Mouse (Mus musculus): Measurements from ENCODE around the gene Golga4. TPM values are rescaled to one million over a fixed set of nuclear protein-coding genes. Genes with fewer than 3 reads are reported as not detected.
A peak's percentile ranks its signal among the peaks of the same experiment; 100 is the strongest.

Golga4 gene
- total RNA-seq, 2 experiments from 2014 or later: 84.8 to 94.6 TPM

- DNase-seq (ENCODE audit: low spot score in 2 of 2): no peak
- no peak overlapping the region for H3K4me3 ChIP-seq
- no peak for TF ChIP-seq CTCF (conservative IDR thresholded peaks at IDR 0.05)
- H3K27ac ChIP-seq: no peak overlapping the region
Measured at GRCm38 (mm10) chr9:118479508-118480291, 26.4 kb upstream of the Golga4 start.

GRCm38 (mm10) chr9:118480292-118480690 lies 25.8 kb upstream of the Golga4 start:
- no peak for TF ChIP-seq CTCF (conservative IDR thresholded peaks at IDR 0.05)
- H3K27ac ChIP-seq: no peak overlapping the region
- H3K4me3 ChIP-seq: no peak overlapping the region
- DNase-seq (ENCODE audit: low spot score in 2 of 2): no peak

- no peak for TF ChIP-seq CTCF (conservative IDR thresholded peaks at IDR 0.05)
- no peak overlapping the region for H3K4me3 ChIP-seq
- H3K27ac ChIP-seq: no peak overlapping the region
- DNase-seq (ENCODE audit: low spot score in 2 of 2): no peak
Measured at GRCm38 (mm10) chr9:118482210-118482609, 23.9 kb upstream of the Golga4 start.

GRCm38 (mm10) chr9:118486361-118487095 lies 19.5 kb upstream of the Golga4 start:
- Histone ChIP-seq H3K4me3 (no peak overlapping the region), H3K27ac (no peak overlapping the region)
- TF ChIP-seq CTCF (conservative IDR thresholded peaks at IDR 0.05): no peak
- DNase-seq (ENCODE audit: low spot score in 2 of 2): no peak

GRCm38 (mm10) chr9:118487096-118487395 lies 19.0 kb upstream of the Golga4 start:
- no peak overlapping the region for H3K4me3 ChIP-seq
- no peak overlapping the region for H3K27ac ChIP-seq
- no peak for TF ChIP-seq CTCF (conservative IDR thresholded peaks at IDR 0.05)
- DNase-seq (ENCODE audit: low spot score in 2 of 2): no peak

- H3K27ac ChIP-seq: no peak overlapping the region
- TF ChIP-seq CTCF (conservative IDR thresholded peaks at IDR 0.05): no peak
- peak overlapping the region; percentile 42 for H3K4me3 ChIP-seq
- DNase-seq (ENCODE audit: low spot score in 2 of 2): no peak
Measured at GRCm38 (mm10) chr9:118487636-118488035, 18.4 kb upstream of the Golga4 start.

- DNase-seq (ENCODE audit: low spot score in 2 of 2): no peak
- Histone ChIP-seq H3K27ac (no peak overlapping the region), H3K4me3 (peak overlapping the region; percentile 42)
- peak; percentile 67 for TF ChIP-seq CTCF (conservative IDR thresholded peaks at IDR 0.05)
Measured at GRCm38 (mm10) chr9:118488138-118488895, 17.8 kb upstream of the Golga4 start.

- DNase-seq (ENCODE audit: low spot score in 2 of 2): no peak
- H3K27ac ChIP-seq: no peak overlapping the region
- no peak for TF ChIP-seq CTCF (conservative IDR thresholded peaks at IDR 0.05)
- peak overlapping the region; percentile 22; the same call in 1 of the 2 replicates for H3K4me3 ChIP-seq
Measured at GRCm38 (mm10) chr9:118488896-118489578, 17.0 kb upstream of the Golga4 start.

GRCm38 (mm10) chr9:118489579-118490019 lies 16.5 kb upstream of the Golga4 start:
- peak overlapping the region; percentile 22; the same call in 1 of the 2 replicates for H3K4me3 ChIP-seq
- DNase-seq (ENCODE audit: low spot score in 2 of 2): peak; percentile 62 to 75

GRCm38 (mm10) chr9:118491195-118491594 lies 14.9 kb upstream of the Golga4 start:
- Histone ChIP-seq H3K4me3 (no peak overlapping the region), H3K27ac (no peak overlapping the region)
- no peak for DNase-seq (ENCODE audit: low spot score in 2 of 2)
- no peak for TF ChIP-seq CTCF (conservative IDR thresholded peaks at IDR 0.05)

More at GRCm38 (mm10) chr9:118489579-118490019, 16.5 kb upstream of the Golga4 start:
- H3K27ac ChIP-seq: no peak overlapping the region
- TF ChIP-seq CTCF (conservative IDR thresholded peaks at IDR 0.05): peak; percentile 96

GRCm38 (mm10) chr9:118492932-118493698 lies 13.0 kb upstream of the Golga4 start:
- DNase-seq (ENCODE audit: low spot score in 2 of 2): no peak
- no peak overlapping the region for H3K4me3 ChIP-seq
- no peak for TF ChIP-seq CTCF (conservative IDR thresholded peaks at IDR 0.05)
- no peak overlapping the region for H3K27ac ChIP-seq

GRCm38 (mm10) chr9:118494106-118494505 lies 12.0 kb upstream of the Golga4 start:
- no peak for DNase-seq (ENCODE audit: low spot score in 2 of 2)
- Histone ChIP-seq H3K27ac (no peak overlapping the region), H3K4me3 (no peak overlapping the region)
- TF ChIP-seq CTCF (conservative IDR thresholded peaks at IDR 0.05): peak; percentile 46

All from layer of hippocampus, adult 2 months (tissue).